Mouse (Mus musculus): ENCODE measurements around the gene Slc26a10. TPM values are rescaled to one million over a fixed set of nuclear protein-coding genes. Genes with fewer than 3 reads are reported as not detected.
"Not testable (repeated sequence)": the region's sequence is repeated elsewhere in the genome, so short reads cannot be mapped to it uniquely, and the experiment has no call there.

Slc26a10 gene
- total RNA-seq, 2 experiments from 2014 or later, result 4.1 to 5.4 TPM

- H3K27ac ChIP-seq, result peak within 1 kb of the TSS; percentile 75
- peak; percentile 81 for DNase-seq
- peak within 1 kb of the TSS; percentile 82 for H3K4me3 ChIP-seq
- peak; percentile 92 for TF ChIP-seq CTCF (IDR thresholded peaks at IDR 0.05)
- intact Hi-C loops (cut with DNase I), result loop anchor here (5.0 kb wide), 1 partner anchor 42 kb away; the partner anchor contains the start of gene Os9
Observed at GRCm38 (mm10) chr10:127164631-127165353, 15.7 kb downstream of the Slc26a10 start, which contains the start of gene B4galnt1. Gene B4galnt1 (plus strand): TSS chr10:127165225.

- no peak for TF ChIP-seq CTCF (IDR thresholded peaks at IDR 0.05)
- Histone ChIP-seq H3K27ac (no peak overlapping the region), H3K4me3 (no peak overlapping the region)
- no peak for DNase-seq
- intact Hi-C loops (cut with DNase I), result no loop called here
Observed at GRCm38 (mm10) chr10:127164190-127164589, 16.3 kb downstream of the Slc26a10 start.

GRCm38 (mm10) chr10:127162771-127163261 lies 17.6 kb downstream of the Slc26a10 start:
- intact Hi-C loops (cut with DNase I); H3K4me3 ChIP-seq; H3K27ac ChIP-seq; DNase-seq: not testable (repeated sequence)

- TF ChIP-seq CTCF (IDR thresholded peaks at IDR 0.05), result no peak
- H3K27ac ChIP-seq, result no peak overlapping the region
- H3K4me3 ChIP-seq, result no peak overlapping the region
- intact Hi-C loops (cut with DNase I), result no loop called here
- DNase-seq, result no peak
Observed at GRCm38 (mm10) chr10:127160728-127161127, 19.7 kb downstream of the Slc26a10 start.

- DNase-seq, result no peak
- Histone ChIP-seq H3K27ac (no peak overlapping the region), H3K4me3 (no peak overlapping the region)
- no peak for TF ChIP-seq CTCF (IDR thresholded peaks at IDR 0.05)
- intact Hi-C loops (cut with DNase I), result no loop called here
Observed at GRCm38 (mm10) chr10:127160081-127160480, 20.4 kb downstream of the Slc26a10 start.

GRCm38 (mm10) chr10:127158471-127158870 lies 22.0 kb downstream of the Slc26a10 start:
- no peak for TF ChIP-seq CTCF (IDR thresholded peaks at IDR 0.05)
- no peak overlapping the region for H3K27ac ChIP-seq
- no peak overlapping the region for H3K4me3 ChIP-seq
- intact Hi-C loops (cut with DNase I), result no loop called here
- DNase-seq, result no peak

- intact Hi-C loops (cut with DNase I), result no loop called here
- no peak for TF ChIP-seq CTCF (IDR thresholded peaks at IDR 0.05)
- no peak for DNase-seq
- Histone ChIP-seq H3K4me3 (no peak overlapping the region), H3K27ac (no peak overlapping the region)
Observed at GRCm38 (mm10) chr10:127156511-127156910, 23.9 kb downstream of the Slc26a10 start.

GRCm38 (mm10) chr10:127156089-127156488 lies 24.4 kb downstream of the Slc26a10 start:
- no peak for DNase-seq
- intact Hi-C loops (cut with DNase I), result no loop called here
- Histone ChIP-seq H3K27ac (no peak overlapping the region), H3K4me3 (no peak overlapping the region)
- TF ChIP-seq CTCF (IDR thresholded peaks at IDR 0.05), result no peak

- Histone ChIP-seq H3K4me3 (no peak overlapping the region), H3K27ac (no peak overlapping the region)
- no peak for TF ChIP-seq CTCF (IDR thresholded peaks at IDR 0.05)
- no peak for DNase-seq
- intact Hi-C loops (cut with DNase I), result no loop called here
Observed at GRCm38 (mm10) chr10:127154652-127155051, 25.8 kb downstream of the Slc26a10 start.

GRCm38 (mm10) chr10:127154241-127154640 lies 26.2 kb downstream of the Slc26a10 start:
- intact Hi-C loops (cut with DNase I), result no loop called here
- no peak overlapping the region for H3K27ac ChIP-seq
- no peak for TF ChIP-seq CTCF (IDR thresholded peaks at IDR 0.05)
- no peak overlapping the region for H3K4me3 ChIP-seq
- no peak for DNase-seq

GRCm38 (mm10) chr10:127153323-127153722 lies 27.1 kb downstream of the Slc26a10 start:
- H3K4me3 ChIP-seq, result no peak overlapping the region
- intact Hi-C loops (cut with DNase I), result no loop called here
- DNase-seq, result no peak
- no peak for TF ChIP-seq CTCF (IDR thresholded peaks at IDR 0.05)
- H3K27ac ChIP-seq, result no peak overlapping the region

GRCm38 (mm10) chr10:127152556-127152955 lies 27.9 kb downstream of the Slc26a10 start:
- DNase-seq; intact Hi-C loops (cut with DNase I): not testable (repeated sequence)

GRCm38 (mm10) chr10:127151233-127151632 lies 29.2 kb downstream of the Slc26a10 start:
- H3K27ac ChIP-seq; H3K4me3 ChIP-seq; intact Hi-C loops (cut with DNase I): not testable (repeated sequence)

More at GRCm38 (mm10) chr10:127152556-127152955, 27.9 kb downstream of the Slc26a10 start:
- H3K4me3 ChIP-seq, H3K27ac ChIP-seq: not testable (repeated sequence)

GRCm38 (mm10) chr10:127150471-127150872 lies 30.0 kb downstream of the Slc26a10 start:
- intact Hi-C loops (cut with DNase I), result no loop called here
- no peak for DNase-seq
- Histone ChIP-seq H3K27ac (no peak overlapping the region), H3K4me3 (no peak overlapping the region)
- TF ChIP-seq CTCF (IDR thresholded peaks at IDR 0.05), result no peak

More at GRCm38 (mm10) chr10:127151233-127151632, 29.2 kb downstream of the Slc26a10 start:
- DNase-seq, result not testable (repeated sequence)
